Mouse (Mus musculus): Measurements from ENCODE around the gene 5330417C22Rik.

Gene 5330417C22Rik

GRCm38 (mm10) chr3:108454172-108454571, 82.2 kb downstream of the 5330417C22Rik start:
- no peak for DNase-seq

GRCm38 (mm10) chr3:108451969-108452368, 84.4 kb downstream of the 5330417C22Rik start:
- no peak for DNase-seq

- no peak for DNase-seq
Observed at GRCm38 (mm10) chr3:108445366-108445705, 91.0 kb downstream of the 5330417C22Rik start.

GRCm38 (mm10) chr3:108444698-108445365, 91.5 kb downstream of the 5330417C22Rik start, which contains the start of gene Sars:
TSS of gene Sars (minus strand) at chr3:108445209.
- DNase-seq = peak; percentile 92 to 96

GRCm38 (mm10) chr3:108444029-108444428, 92.3 kb downstream of the 5330417C22Rik start:
- DNase-seq = peak; percentile 22 to 53

- DNase-seq = no peak
Observed at GRCm38 (mm10) chr3:108436380-108436714, 100.0 kb downstream of the 5330417C22Rik start.

GRCm38 (mm10) chr3:108435701-108436379, 100.5 kb downstream of the 5330417C22Rik start:
- DNase-seq = no peak

- no peak for DNase-seq
Observed at GRCm38 (mm10) chr3:108433881-108434495, 102.3 kb downstream of the 5330417C22Rik start.

- no peak for DNase-seq
Observed at GRCm38 (mm10) chr3:108433188-108433880, 103.0 kb downstream of the 5330417C22Rik start.

GRCm38 (mm10) chr3:108432542-108433187, 103.7 kb downstream of the 5330417C22Rik start:
- no peak for DNase-seq

GRCm38 (mm10) chr3:108425624-108426018, 110.7 kb downstream of the 5330417C22Rik start:
- no peak for DNase-seq

GRCm38 (mm10) chr3:108424944-108425623, 111.3 kb downstream of the 5330417C22Rik start:
- DNase-seq = no peak

- peak; percentile 78 to 87 for DNase-seq
Observed at GRCm38 (mm10) chr3:108423844-108424801, 112.2 kb downstream of the 5330417C22Rik start.

- DNase-seq = no peak
Observed at GRCm38 (mm10) chr3:108423006-108423405, 113.3 kb downstream of the 5330417C22Rik start.

- DNase-seq = peak; percentile 91 to 95
Observed at GRCm38 (mm10) chr3:108415831-108416223, 120.5 kb downstream of the 5330417C22Rik start.

- peak; percentile 57 to 61 for DNase-seq
Observed at GRCm38 (mm10) chr3:108414857-108415830, 121.2 kb downstream of the 5330417C22Rik start, which contains the start of gene Celsr2. TSS of gene Celsr2 (minus strand) at chr3:108415552.

- DNase-seq = no peak
Observed at GRCm38 (mm10) chr3:108413634-108414360, 122.5 kb downstream of the 5330417C22Rik start.

GRCm38 (mm10) chr3:108411754-108412121, 124.6 kb downstream of the 5330417C22Rik start:
- peak; percentile 71 to 83 for DNase-seq
